In genomic region chr12:71136130-71136973, GRCm38 (mm10) we compare ENCODE assay signal across 8 mouse cellular contexts. TPM values are rescaled to one million over a fixed set of nuclear protein-coding genes. Genes with fewer than 3 reads are reported as not detected.
DNase-seq lines count a peak whose midpoint lies in the region; ATAC-seq lines count a peak whose summit lies in the region.

Gene Timm9, minus strand, starts transcription at chr12:71136684.
Gene 2700049A03Rik, plus strand, starts transcription at chr12:71136848.

- H3K27me3 ChIP-seq in embryonic facial prominence, embryonic 11.5 days (ENCODE audit: control insufficient read depth, insufficient read depth, low read length), result no peaks in the 10 kb centered on the region
- H3K27me3 ChIP-seq in midbrain, embryonic 11.5 days (ENCODE audit: control insufficient read depth, insufficient read depth, low read length), result no peaks in the 10 kb centered on the region

- H3K9me3 ChIP-seq in embryonic facial prominence, embryonic 11.5 days (replicated peaks; ENCODE audit: control insufficient read depth, low read length), result no peaks in the 10 kb centered on the region
- H3K9me3 ChIP-seq in midbrain, embryonic 11.5 days (ENCODE audit: control insufficient read depth, low read length), result no peaks in the 10 kb centered on the region

- H3K36me3 ChIP-seq in embryonic facial prominence, embryonic 11.5 days (replicated peaks; ENCODE audit: control insufficient read depth, insufficient read depth, low read depth, low read length), result no peaks in the 10 kb centered on the region
- H3K36me3 ChIP-seq in midbrain, embryonic 11.5 days (ENCODE audit: control insufficient read depth, insufficient read depth, low read length), result peaks cover 11% of the 10 kb centered on the region

- no peaks in the 10 kb centered on the region for H3K4me1 ChIP-seq in embryonic facial prominence, embryonic 11.5 days (ENCODE audit: control insufficient read depth, insufficient read depth, low read length)
- peaks cover 14% of the 10 kb centered on the region for H3K4me1 ChIP-seq in midbrain, embryonic 11.5 days (ENCODE audit: control insufficient read depth, insufficient read depth, low read length)

- intact Hi-C loops in left cerebral cortex, postnatal 4 days (cut with DNase I), result no loop called here

- peak; percentile 65 to 67 for DNase-seq in urinary bladder, adult 18-20 months (ENCODE audit: low spot score in 2 of 2)
- DNase-seq in urinary bladder, postnatal 10 days (ENCODE audit: low spot score), result no peak
- DNase-seq in embryonic facial prominence, embryonic 11.5 days (ENCODE audit: low spot score), result peak; percentile 85
- peak; percentile 77 for DNase-seq in kidney, adult 11 months
- peak; percentile 80 for DNase-seq in left cerebral cortex, postnatal 4 days
- peak; percentile 98 for DNase-seq in midbrain, embryonic 11.5 days (ENCODE audit: low spot score, missing footprints)
- DNase-seq in skeletal muscle tissue, adult 2 months (ENCODE audit: low read depth, low spot score), result peak; percentile 72

- H3K4me3 ChIP-seq in embryonic facial prominence, embryonic 11.5 days (ENCODE audit: low read depth, low read length), result peak within 1 kb of the TSS; percentile 96
- H3K4me3 ChIP-seq in midbrain, embryonic 11.5 days (ENCODE audit: low read depth, low read length), result peak within 1 kb of the TSS; percentile 74

- H3K4me2 ChIP-seq in embryonic facial prominence, embryonic 11.5 days (ENCODE audit: low read depth, low read length), result peak within 1 kb of the TSS; percentile 75
- peak within 1 kb of the TSS; percentile 91 for H3K4me2 ChIP-seq in midbrain, embryonic 11.5 days

- peak within 1 kb of the TSS; percentile 86 for H3K9ac ChIP-seq in embryonic facial prominence, embryonic 11.5 days (replicated peaks; ENCODE audit: low read length)
- H3K9ac ChIP-seq in midbrain, embryonic 11.5 days (ENCODE audit: low read length), result peak within 1 kb of the TSS; percentile 65

- WGBS in embryonic facial prominence, embryonic 11.5 days, result under 1% methylated on average over 52 of the region's 52 CpGs
- under 1% methylated on average over 52 of the region's 52 CpGs for WGBS in midbrain, embryonic 11.5 days

- H3K27ac ChIP-seq in embryonic facial prominence, embryonic 11.5 days (replicated peaks; ENCODE audit: low read depth, low read length), result 0 out of 2 replicates have a peak within 1 kb of the TSS, but pooled peaks have one; percentile 11
- H3K27ac ChIP-seq in midbrain, embryonic 11.5 days (ENCODE audit: low read depth, low read length), result peak within 1 kb of the TSS; percentile 47; the same call in 1 of the 2 replicates

- ATAC-seq in embryonic facial prominence, embryonic 11.5 days (replicated peaks; ENCODE audit: insufficient number of reproducible peaks, low FRiP score, low TSS enrichment, low read depth), result peak; percentile 91
- peak; percentile 83 for ATAC-seq in granulocyte monocyte progenitor cell, adult 5-6 weeks (replicated peaks; ENCODE audit: poor library complexity, severe bottlenecking)
- peak; percentile 93 for ATAC-seq in midbrain, embryonic 11.5 days (ENCODE audit: low FRiP score)

RNA-seq across cellular contexts. Expression of gene Timm9, which starts in this region (rescaled TPM):
- 74.1 and 84.1 TPM in 2 replicates for polyA plus RNA-seq in embryonic facial prominence, embryonic 11.5 days (2014; fragmentation: Nextera tagmentation; extraction: Ambion mirVana)
- 86.1 and 90.9 TPM in 2 replicates for total RNA-seq in granulocyte monocyte progenitor cell, adult 5-6 weeks (2014; fragmentation: Nextera tagmentation)
- total RNA-seq in granulocyte monocyte progenitor cell, adult 5-6 weeks (2017), result 70.5 and 74.0 TPM in 2 replicates
- total RNA-seq in left cerebral cortex, postnatal 4 days (2021), result 10 to 100 TPM; 71.2 to 75.9 TPM
- 71.4 and 73.7 TPM in 2 replicates for polyA plus RNA-seq in midbrain, embryonic 11.5 days (2014; fragmentation: Nextera tagmentation; extraction: Ambion mirVana)

RNA-seq across cellular contexts. Expression of gene 2700049A03Rik, which starts in this region (rescaled TPM):
- polyA plus RNA-seq in embryonic facial prominence, embryonic 11.5 days (2014; fragmentation: Nextera tagmentation; extraction: Ambion mirVana), result 18.0 and 19.0 TPM in 2 replicates
- 18.0 and 20.9 TPM in 2 replicates for total RNA-seq in granulocyte monocyte progenitor cell, adult 5-6 weeks (2014; fragmentation: Nextera tagmentation)
- total RNA-seq in granulocyte monocyte progenitor cell, adult 5-6 weeks (2017), result 11.8 and 17.8 TPM in 2 replicates
- total RNA-seq in left cerebral cortex, postnatal 4 days (2021), result 10 to 100 TPM in 1 of 2 experiments, 1 to 10 TPM in 1; 9.5 to 10.2 TPM
- polyA plus RNA-seq in midbrain, embryonic 11.5 days (2014; fragmentation: Nextera tagmentation; extraction: Ambion mirVana), result 20.6 and 24.0 TPM in 2 replicates
